Mouse (Mus musculus) layer of hippocampus, postnatal 25 days (tissue): ENCODE data around the gene Opa3. TPM values are rescaled to one million over a fixed set of nuclear protein-coding genes. Genes with fewer than 3 reads are reported as not detected.

Source experiments
- DNase-seq, 2 experiments: peaks; one replicate each; pipeline ENCODE4 v3.0.0; 2022; ENCODE audit warnings: mixed read lengths in 2 of 2, low spot score in 1 of 2; ENCODE audit errors: extremely low spot score in 1 of 2
- total RNA-seq, 2 experiments: library from RNA; stranded (reverse); gene quantifications; 2 replicates each; pipeline ENCODE4 v1.2.3; 2021

Opa3 gene
- total RNA-seq, 2 experiments from 2014 or later = 36.5 to 41.5 TPM

GRCm38 (mm10) chr7:19242005-19242404 is 13.9 kb downstream of the Opa3 start:
- DNase-seq = no peak

GRCm38 (mm10) chr7:19243858-19244257 is 15.7 kb downstream of the Opa3 start:
- no peak for DNase-seq

- no peak for DNase-seq
Observed at GRCm38 (mm10) chr7:19245083-19245482, 16.9 kb downstream of the Opa3 start.

DNA sequence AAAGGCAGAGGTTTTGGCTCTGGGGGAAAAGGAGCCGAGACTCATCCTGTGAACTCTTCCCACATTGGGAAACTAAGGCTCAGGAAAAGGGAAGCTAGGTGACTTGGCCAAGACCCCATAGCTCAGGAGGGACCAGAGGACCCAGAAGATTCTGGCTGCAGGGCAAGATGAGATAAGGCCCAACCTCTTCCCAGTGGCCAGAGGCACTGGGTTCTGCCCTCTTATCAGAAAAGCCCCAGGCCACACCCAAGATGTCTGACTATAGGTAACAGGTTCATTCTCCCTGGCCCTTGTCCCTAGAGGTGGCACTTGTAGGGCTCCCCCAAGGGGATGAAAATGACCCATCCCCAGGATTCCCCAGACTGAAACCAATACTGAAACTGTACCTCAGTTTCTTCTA is 18.7 kb downstream of the Opa3 start:
- no peak for DNase-seq

- DNase-seq = no peak
Observed at GRCm38 (mm10) chr7:19247511-19247910, 19.4 kb downstream of the Opa3 start.

DNA sequence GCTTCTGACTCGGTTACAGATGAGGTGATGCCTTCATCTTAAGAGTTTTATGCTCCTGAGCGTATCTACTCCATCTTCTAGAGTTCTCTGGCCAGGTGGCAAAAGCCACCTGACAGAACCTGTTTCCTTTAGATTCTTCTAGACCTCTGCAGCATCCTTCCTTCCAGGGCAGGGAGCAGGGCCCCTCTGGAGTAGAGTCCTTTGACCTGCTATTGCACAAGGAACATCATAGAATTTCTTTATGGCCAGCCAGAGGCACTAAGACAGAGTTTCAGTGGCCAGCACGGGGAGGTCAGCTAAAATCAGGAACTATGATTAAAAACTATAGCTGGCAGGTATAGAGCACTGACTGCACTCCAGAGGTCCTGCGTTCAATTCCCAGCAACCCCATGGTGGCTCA is 23.9 kb downstream of the Opa3 start:
- no peak for DNase-seq

GRCm38 (mm10) chr7:19253437-19253836 is 25.3 kb downstream of the Opa3 start:
- no peak for DNase-seq

- DNase-seq = no peak
Observed at GRCm38 (mm10) chr7:19255395-19255794, 27.3 kb downstream of the Opa3 start.

- no peak for DNase-seq
Observed at GRCm38 (mm10) chr7:19256567-19256966, 28.4 kb downstream of the Opa3 start.

DNA sequence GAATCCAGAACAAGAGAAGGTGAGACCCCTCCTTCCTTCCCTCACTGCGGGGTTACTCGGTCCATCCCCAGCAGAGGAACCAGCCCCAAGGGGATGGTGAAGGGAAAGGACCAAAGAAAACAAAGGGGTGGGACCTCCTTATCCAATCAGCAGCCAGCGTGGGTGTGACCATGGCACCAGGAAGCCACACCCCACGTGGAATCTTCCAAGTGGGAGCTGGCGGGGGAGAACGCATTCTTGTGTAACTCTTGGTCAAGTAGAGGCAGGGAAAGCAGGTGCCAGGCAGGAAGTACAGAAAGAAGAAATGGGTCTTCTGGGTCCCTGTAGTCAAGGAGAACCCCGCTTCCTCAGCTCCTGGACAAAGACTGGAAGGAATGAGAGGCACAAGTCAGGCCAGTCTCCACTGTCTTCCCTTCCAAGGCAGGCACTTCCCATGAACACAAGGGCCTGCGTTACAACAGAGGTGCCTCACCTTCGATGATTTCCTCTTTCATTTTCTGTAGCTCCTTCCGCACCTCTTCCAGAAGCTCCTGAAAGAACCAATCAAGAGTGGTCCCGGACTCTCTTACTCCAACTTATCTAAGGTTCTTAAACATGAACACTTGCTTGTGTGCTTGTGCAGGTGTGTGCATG is 29.4 kb downstream of the Opa3 start:
- DNase-seq = peak in 1 of 2 experiments; percentile 26

- DNase-seq = no peak
Observed at GRCm38 (mm10) chr7:19258336-19258735, 30.2 kb downstream of the Opa3 start.

DNA sequence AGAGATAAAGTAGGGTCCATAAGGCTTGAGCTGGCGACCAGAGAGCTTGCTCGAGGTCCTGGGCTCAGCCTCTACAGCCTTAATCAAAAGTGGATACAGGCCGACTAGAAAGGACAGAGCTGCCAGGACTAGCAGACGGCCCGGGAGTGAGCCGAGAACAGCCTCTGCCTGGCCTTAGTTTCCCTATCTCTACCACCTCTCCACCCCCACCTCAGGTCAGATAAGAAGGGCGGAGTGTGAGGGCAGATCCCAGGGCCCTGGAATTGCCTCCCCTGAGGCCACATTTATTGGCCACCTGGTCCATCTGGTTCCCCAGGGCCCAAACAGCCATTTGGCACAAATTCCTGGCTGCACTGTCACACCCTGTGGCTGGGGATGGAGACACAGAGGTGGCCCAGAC is 37.0 kb downstream of the Opa3 start:
- DNase-seq = no peak

- no peak for DNase-seq
Observed at GRCm38 (mm10) chr7:19265928-19266822, 38.0 kb downstream of the Opa3 start.

- no peak for DNase-seq
Observed at GRCm38 (mm10) chr7:19267051-19267450, 38.9 kb downstream of the Opa3 start.

- DNase-seq = no peak
Observed at GRCm38 (mm10) chr7:19268993-19269681, 41.0 kb downstream of the Opa3 start.

- no peak for DNase-seq
Observed at GRCm38 (mm10) chr7:19269721-19270441, 41.7 kb downstream of the Opa3 start.

- DNase-seq = no peak
Observed at GRCm38 (mm10) chr7:19270509-19271237, 42.5 kb downstream of the Opa3 start.

GRCm38 (mm10) chr7:19271238-19272172 is 43.4 kb downstream of the Opa3 start, which contains the start of gene Vasp:
Vasp (minus strand) TSS chr7:19271817.
- peak; percentile 72 to 75 for DNase-seq
